Mouse (Mus musculus): ENCODE measurements at regions not wholly inside any gene's neighbourhood (a gene's known extent, or its start where the extent isn't known, plus 50 kb on each side); places are given as distances from the start of the nearest gene placed in this dataset.

- DNase-seq, result no peak
Measured at GRCm38 (mm10) chr10:84036131-84036877, 313.6 kb downstream of the 1500009L16Rik start.

- no peak for DNase-seq
Measured at GRCm38 (mm10) chr10:84048706-84049105, 326.0 kb downstream of the 1500009L16Rik start.

GRCm38 (mm10) chr10:84052696-84053095, 330.0 kb downstream of the 1500009L16Rik start:
- DNase-seq, result no peak

- DNase-seq, result no peak
Measured at GRCm38 (mm10) chr10:84054551-84055336, 332.1 kb downstream of the 1500009L16Rik start.

- DNase-seq, result no peak
Measured at GRCm38 (mm10) chr10:84055402-84056167, 332.9 kb downstream of the 1500009L16Rik start.

- no peak for DNase-seq
Measured at GRCm38 (mm10) chr10:84056323-84057169, 333.9 kb downstream of the 1500009L16Rik start.

GRCm38 (mm10) chr10:84058301-84058700, 335.6 kb downstream of the 1500009L16Rik start:
- DNase-seq, result no peak

GRCm38 (mm10) chr10:84059646-84060491, 337.2 kb downstream of the 1500009L16Rik start:
- DNase-seq, result no peak

GRCm38 (mm10) chr10:84060492-84061218, 338.0 kb downstream of the 1500009L16Rik start:
- peak; percentile 33 for DNase-seq

- no peak for DNase-seq
Measured at GRCm38 (mm10) chr10:84067052-84067650, 344.5 kb downstream of the 1500009L16Rik start.

- no peak for DNase-seq
Measured at GRCm38 (mm10) chr10:84069806-84070205, 347.1 kb downstream of the 1500009L16Rik start.

- no peak for DNase-seq
Measured at GRCm38 (mm10) chr10:84072866-84073483, 350.3 kb downstream of the 1500009L16Rik start.

- DNase-seq, result no peak
Measured at GRCm38 (mm10) chr10:84075581-84075980, 352.9 kb downstream of the 1500009L16Rik start.

GRCm38 (mm10) chr10:84080236-84080635, 357.6 kb downstream of the 1500009L16Rik start:
- no peak for DNase-seq

- no peak for DNase-seq
Measured at GRCm38 (mm10) chr10:84081673-84082072, 358.7 kb downstream of the Nuak1 start.

- no peak for DNase-seq
Measured at GRCm38 (mm10) chr10:84087528-84087927, 352.9 kb downstream of the Nuak1 start.

GRCm38 (mm10) chr10:84087929-84088328, 352.5 kb downstream of the Nuak1 start:
- DNase-seq, result no peak

- DNase-seq, result no peak
Measured at GRCm38 (mm10) chr10:84088799-84089778, 351.3 kb downstream of the Nuak1 start.

All from liver (tissue).